Mouse (Mus musculus) hindbrain, embryonic 16.5 days (tissue): ENCODE data around the gene Cct3. TPM values are rescaled to one million over a fixed set of nuclear protein-coding genes. Genes with fewer than 3 reads are reported as not detected.
"Not testable (repeated sequence)": the region's sequence is repeated elsewhere in the genome, so short reads cannot be mapped to it uniquely, and the experiment has no call there.

ENCODE experiments used
- ATAC-seq: fragments of 200-750 bp; cut with Nextera tagmentation; 2 replicates; pipeline ENCODE4 v1.8.0; 2017; ENCODE audit warnings: moderate TSS enrichment, moderate library complexity
- H3K27ac ChIP-seq: fragments of 300-500 bp; sonication (generic); 2 replicates; pipeline ENCODE4 v1.5.1; 2014; ENCODE audit warnings: low read depth, mild to moderate bottlenecking, control low read depth, low read length, moderate library complexity
- H3K27me3 ChIP-seq: fragments of 300-500 bp; sonication (generic); replicated peaks from 2 replicates; pipeline ENCODE4 v1.6.1; 2014; ENCODE audit warnings: low read length; ENCODE audit not compliant: control insufficient read depth, insufficient read depth
- H3K36me3 ChIP-seq: fragments of 300-500 bp; sonication (generic); 2 replicates; pipeline ENCODE4 v1.6.1; 2014; ENCODE audit warnings: mild to moderate bottlenecking, low read length, moderate library complexity, mixed read lengths; ENCODE audit not compliant: control insufficient read depth, insufficient read depth
- H3K4me1 ChIP-seq: fragments of 300-500 bp; sonication (generic); 2 replicates; pipeline ENCODE4 v1.6.1; 2014; ENCODE audit warnings: low read depth, low read length; ENCODE audit not compliant: control insufficient read depth, insufficient read depth
- H3K4me2 ChIP-seq: fragments of 300-500 bp; sonication (generic); 2 replicates; pipeline ENCODE4 v1.6.1; 2014; ENCODE audit warnings: mild to moderate bottlenecking, low read length, control low read depth, moderate library complexity
- H3K4me3 ChIP-seq: fragments of 300-500 bp; sonication (generic); 2 replicates; pipeline ENCODE4 v1.5.1; 2014; ENCODE audit warnings: mild to moderate bottlenecking, low read length, control low read depth, moderate library complexity
- H3K9ac ChIP-seq: fragments of 300-500 bp; sonication (generic); 2 replicates; pipeline ENCODE4 v1.6.1; 2014; ENCODE audit warnings: low read depth, mild to moderate bottlenecking, control low read depth, low read length, moderate library complexity
- H3K9me3 ChIP-seq: fragments of 300-500 bp; sonication (generic); 2 replicates; pipeline ENCODE4 v1.6.1; 2014; ENCODE audit warnings: mild to moderate bottlenecking, low read length, moderate library complexity; ENCODE audit not compliant: control insufficient read depth
- WGBS: fragments of 180-500 bp; shearing (Covaris S2); extraction: QIAGEN DNeasy Blood & Tissue Kit; methylation state at CpG from one replicate; pipeline ENCODE4 v1.1.7; 2014; 5-methylcytosine and 5-hydroxymethylcytosine counted together
- polyA plus RNA-seq: library from polyadenylated mRNA; unstranded; fragments of >200 nt; fragmentation: Nextera tagmentation; extraction: Ambion mirVana; gene quantifications from 2 replicates; pipeline ENCODE4 v1.2.1, GENCODE M21; 2015

Cct3 gene
- polyA plus RNA-seq, 1 experiment from 2014 or later: 444 TPM

DNA sequence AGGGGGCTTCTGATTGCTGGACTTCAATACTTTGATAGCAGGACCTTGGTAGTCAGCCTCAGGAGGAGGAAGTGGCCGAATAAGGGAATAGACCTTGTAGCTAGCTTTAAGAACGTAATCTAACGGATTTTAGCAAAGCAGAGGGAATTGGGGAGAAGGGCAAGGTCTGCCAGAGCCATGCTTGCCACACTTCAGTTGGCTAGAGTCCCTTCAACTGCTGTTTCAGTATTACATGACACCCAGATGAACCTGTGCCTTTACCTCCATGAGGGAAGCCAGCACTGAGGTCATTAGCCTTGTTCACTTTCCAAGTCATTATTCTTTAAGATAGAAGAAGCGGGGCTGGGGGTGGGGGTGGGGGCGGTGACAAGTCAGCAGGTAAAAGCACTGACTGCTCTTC, 27.9 kb upstream of the Cct3 start:
- Histone ChIP-seq H3K4me2 (no peak overlapping the region), H3K36me3 (no peaks in the 10 kb centered on the region), H3K9me3 (no peaks in the 10 kb centered on the region), H3K27ac (no peak overlapping the region), H3K4me3 (no peak overlapping the region), H3K4me1 (no peaks in the 10 kb centered on the region), H3K9ac (no peak overlapping the region), H3K27me3 (no peaks in the 10 kb centered on the region)
- no peak for ATAC-seq
- WGBS: 83% methylated on average over 5 of the region's 5 CpGs

DNA sequence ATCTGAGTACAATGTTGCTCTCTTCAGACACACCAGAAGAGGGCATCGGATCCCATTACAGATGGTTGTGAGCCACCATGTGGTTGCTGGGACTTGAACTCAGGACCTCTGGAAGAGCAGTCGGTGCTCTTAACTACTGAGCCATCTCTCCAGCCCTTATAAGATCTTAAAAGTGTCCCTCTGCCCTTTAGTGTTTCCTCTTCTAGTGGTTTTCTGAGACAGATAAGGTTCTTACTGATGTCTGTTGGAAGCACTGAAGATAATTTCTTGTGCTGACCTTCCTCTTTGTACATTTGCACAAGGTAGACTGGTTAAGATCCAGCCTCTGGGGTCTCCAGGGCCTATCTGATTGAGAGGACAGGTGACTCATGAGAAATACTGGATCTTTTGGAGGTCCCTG, 25.6 kb upstream of the Cct3 start:
- WGBS: 91% methylated on average over 2 of the region's 2 CpGs
- H3K4me3 ChIP-seq, H3K4me2 ChIP-seq, H3K9me3 ChIP-seq, ATAC-seq, H3K27ac ChIP-seq, H3K4me1 ChIP-seq, H3K9ac ChIP-seq, H3K36me3 ChIP-seq, H3K27me3 ChIP-seq: not testable (repeated sequence)

DNA sequence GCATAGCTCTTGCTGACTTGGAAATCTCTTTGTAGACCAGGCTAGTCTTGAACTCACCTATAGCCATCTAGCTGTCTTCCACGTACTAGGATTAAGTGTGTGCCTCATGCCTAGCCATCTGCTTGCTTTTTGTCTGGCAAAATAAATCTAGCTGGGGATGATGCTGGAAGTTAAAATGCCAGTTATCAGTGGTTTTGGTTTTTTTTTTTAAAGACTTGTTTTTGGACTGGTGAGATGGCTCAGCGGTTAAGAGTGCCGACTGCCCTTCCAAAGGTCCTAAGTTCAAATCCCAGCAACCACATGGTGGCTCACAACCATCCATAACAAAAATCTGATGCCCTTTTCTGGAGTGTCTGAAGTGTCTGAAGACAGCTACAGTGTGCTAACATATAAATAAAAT, 25.1 kb upstream of the Cct3 start:
- no peak overlapping the region for H3K4me2 ChIP-seq
- no peak for ATAC-seq
- no peaks in the 10 kb centered on the region for H3K27me3 ChIP-seq
- H3K4me3 ChIP-seq: no peak overlapping the region
- H3K27ac ChIP-seq: no peak overlapping the region
- 93% methylated on average over 3 of the region's 3 CpGs for WGBS
- no peaks in the 10 kb centered on the region for H3K4me1 ChIP-seq
- H3K9me3 ChIP-seq: no peaks in the 10 kb centered on the region
- no peaks in the 10 kb centered on the region for H3K36me3 ChIP-seq
- H3K9ac ChIP-seq: no peak overlapping the region

DNA sequence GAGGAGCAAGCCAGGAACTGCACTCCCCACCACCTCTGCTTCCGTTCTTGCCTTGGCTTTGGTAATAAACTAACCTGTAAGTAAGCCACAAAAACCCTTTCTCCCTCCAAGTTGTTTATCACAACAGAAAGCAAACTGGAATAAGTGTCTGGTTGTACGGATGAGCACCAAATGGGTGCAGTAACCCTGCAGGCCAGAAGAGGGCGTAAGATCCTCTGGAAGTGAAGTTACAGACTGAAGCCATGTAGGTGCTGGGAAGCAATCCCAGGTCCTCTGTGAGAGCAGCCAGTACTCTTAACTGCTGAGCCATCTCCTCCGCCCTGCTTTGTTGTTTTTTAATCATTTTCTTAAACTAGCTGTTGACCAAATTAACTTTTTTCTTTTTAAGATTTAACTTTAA, 22.9 kb upstream of the Cct3 start:
- no peak overlapping the region for H3K9ac ChIP-seq
- no peak overlapping the region for H3K4me2 ChIP-seq
- ATAC-seq: no peak
- 92% methylated on average over 4 of the region's 4 CpGs for WGBS
- H3K9me3 ChIP-seq: no peaks in the 10 kb centered on the region
- no peaks in the 10 kb centered on the region for H3K27me3 ChIP-seq
- no peak overlapping the region for H3K4me3 ChIP-seq
- no peaks in the 10 kb centered on the region for H3K4me1 ChIP-seq
- H3K27ac ChIP-seq: no peak overlapping the region
- H3K36me3 ChIP-seq: no peaks in the 10 kb centered on the region

DNA sequence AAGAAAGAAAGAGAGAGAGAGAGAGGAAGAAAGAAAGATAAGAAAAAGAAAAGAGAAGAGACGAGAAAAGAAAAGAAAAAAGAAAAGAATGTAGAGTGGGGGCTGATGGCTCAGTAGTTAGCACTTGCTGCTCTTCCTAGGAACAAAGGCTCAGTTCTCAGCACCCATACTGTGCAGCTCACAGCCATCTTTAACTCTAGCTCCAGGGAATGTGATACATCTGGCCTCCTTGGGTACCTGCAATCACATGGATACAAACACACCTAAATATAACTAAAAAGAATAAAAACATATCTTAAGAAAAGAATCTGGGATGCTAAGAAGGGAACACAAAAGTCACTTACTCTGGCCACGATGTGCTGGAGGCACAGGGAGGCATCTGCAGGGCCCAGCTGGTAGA, 20.8 kb upstream of the Cct3 start:
- 90% methylated on average over 2 of the region's 2 CpGs for WGBS
- Histone ChIP-seq H3K4me1 (no peaks in the 10 kb centered on the region), H3K27me3 (no peaks in the 10 kb centered on the region), H3K36me3 (no peaks in the 10 kb centered on the region), H3K4me2 (no peak overlapping the region), H3K4me3 (no peak overlapping the region), H3K27ac (no peak overlapping the region), H3K9ac (no peak overlapping the region), H3K9me3 (no peaks in the 10 kb centered on the region)
- no peak for ATAC-seq

DNA sequence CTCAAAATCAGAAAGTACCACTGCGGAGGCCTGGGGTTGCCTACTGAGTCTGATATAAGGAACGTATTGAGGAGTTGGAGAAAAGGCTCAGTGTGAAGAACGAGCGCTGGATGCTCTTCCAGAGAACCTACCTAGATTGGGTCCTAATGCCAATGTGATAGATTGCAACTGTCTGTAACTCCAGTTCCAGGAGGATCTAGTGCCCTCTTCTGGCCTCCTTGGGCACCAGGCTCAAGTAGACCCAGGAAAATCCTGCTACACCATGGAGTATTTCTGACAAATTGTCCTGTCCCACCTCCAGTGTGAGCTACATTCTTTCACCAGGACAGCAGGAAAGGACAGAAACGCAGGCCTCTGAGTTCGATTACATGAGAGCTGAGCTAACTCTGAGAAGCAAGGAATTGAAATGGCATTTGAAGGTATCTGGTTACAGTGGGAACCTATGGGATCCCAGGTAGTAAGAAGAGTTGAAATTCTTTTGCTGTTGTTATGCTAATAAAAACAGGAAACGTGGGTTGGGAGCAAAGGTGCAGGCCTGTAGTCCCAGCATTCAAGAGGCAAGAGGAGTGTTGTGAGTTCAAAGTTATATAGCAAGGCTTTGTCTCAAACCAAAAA, 20.3 kb upstream of the Cct3 start:
- no peak overlapping the region for H3K4me2 ChIP-seq
- H3K9ac ChIP-seq: no peak overlapping the region
- H3K9me3 ChIP-seq: no peaks in the 10 kb centered on the region
- H3K4me3 ChIP-seq: no peak overlapping the region
- H3K4me1 ChIP-seq: no peaks in the 10 kb centered on the region
- ATAC-seq: no peak
- H3K36me3 ChIP-seq: no peaks in the 10 kb centered on the region
- H3K27me3 ChIP-seq: no peaks in the 10 kb centered on the region
- no peak overlapping the region for H3K27ac ChIP-seq
- WGBS: 44% methylated on average over 7 of the region's 7 CpGs

DNA sequence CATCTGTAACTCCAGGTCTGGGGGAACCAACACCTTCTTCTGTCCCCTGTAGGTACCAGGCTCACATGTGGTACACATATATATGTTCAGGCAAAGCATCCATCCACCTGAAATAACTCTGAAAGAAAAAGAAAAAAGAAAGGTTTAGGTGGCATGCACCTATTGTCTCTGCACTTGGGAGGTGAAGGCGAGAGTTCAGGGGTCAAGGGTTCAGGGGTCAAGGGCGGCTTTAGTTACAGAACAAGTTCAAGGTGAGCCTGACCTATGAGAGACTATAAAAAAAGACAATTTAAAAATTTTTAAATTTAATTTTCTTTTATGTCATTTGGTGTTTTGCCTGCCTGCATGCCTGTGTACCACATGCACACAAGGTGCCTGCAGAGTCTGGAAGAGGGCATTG, 16.9 kb upstream of the Cct3 start:
- no peaks in the 10 kb centered on the region for H3K36me3 ChIP-seq
- no peaks in the 10 kb centered on the region for H3K27me3 ChIP-seq
- no peak overlapping the region for H3K4me3 ChIP-seq
- H3K27ac ChIP-seq: no peak overlapping the region
- H3K9me3 ChIP-seq: no peaks in the 10 kb centered on the region
- H3K4me2 ChIP-seq: no peak overlapping the region
- WGBS: 93% methylated on average over 2 of the region's 2 CpGs
- no peaks in the 10 kb centered on the region for H3K4me1 ChIP-seq
- no peak overlapping the region for H3K9ac ChIP-seq
- ATAC-seq: no peak

DNA sequence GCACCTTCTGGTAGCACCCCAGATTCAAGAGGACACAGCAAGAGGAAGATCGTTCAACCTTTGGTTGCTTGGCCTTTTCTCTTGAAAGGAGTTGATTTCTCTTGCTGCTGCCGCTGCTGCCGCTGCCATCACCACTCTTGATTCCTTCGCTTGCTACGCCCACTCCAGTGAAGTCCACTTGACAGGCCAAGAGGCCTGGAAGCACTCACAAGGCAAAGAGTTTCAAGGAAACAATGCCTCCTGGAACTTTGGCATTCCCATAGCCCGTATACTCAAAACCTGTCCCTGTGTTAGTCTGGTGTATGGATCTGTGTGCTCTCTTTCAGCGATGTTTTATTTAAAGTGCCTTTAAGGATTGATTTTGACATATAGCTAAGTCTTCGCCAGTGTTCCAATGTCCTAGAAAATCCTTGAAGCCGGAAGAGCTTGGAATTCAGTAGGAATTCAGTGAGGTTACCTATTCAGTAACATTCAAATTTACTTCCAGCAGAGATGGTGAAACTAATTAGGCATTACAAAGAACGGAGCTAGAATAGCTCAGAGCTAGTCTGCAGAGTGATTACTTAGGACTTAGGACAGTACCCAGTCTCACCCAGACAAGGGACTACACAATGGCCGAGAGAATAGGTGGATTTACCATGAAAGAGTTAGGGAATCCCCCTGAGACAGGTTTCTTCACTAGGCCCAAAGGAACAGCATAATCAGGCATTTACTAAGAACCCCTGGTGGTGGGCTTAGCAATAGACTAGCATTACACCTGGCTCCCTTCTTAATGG, 15.6 kb upstream of the Cct3 start:
- WGBS: 61% methylated on average over 11 of the region's 11 CpGs
- not testable (repeated sequence) for H3K9ac ChIP-seq, ATAC-seq

DNA sequence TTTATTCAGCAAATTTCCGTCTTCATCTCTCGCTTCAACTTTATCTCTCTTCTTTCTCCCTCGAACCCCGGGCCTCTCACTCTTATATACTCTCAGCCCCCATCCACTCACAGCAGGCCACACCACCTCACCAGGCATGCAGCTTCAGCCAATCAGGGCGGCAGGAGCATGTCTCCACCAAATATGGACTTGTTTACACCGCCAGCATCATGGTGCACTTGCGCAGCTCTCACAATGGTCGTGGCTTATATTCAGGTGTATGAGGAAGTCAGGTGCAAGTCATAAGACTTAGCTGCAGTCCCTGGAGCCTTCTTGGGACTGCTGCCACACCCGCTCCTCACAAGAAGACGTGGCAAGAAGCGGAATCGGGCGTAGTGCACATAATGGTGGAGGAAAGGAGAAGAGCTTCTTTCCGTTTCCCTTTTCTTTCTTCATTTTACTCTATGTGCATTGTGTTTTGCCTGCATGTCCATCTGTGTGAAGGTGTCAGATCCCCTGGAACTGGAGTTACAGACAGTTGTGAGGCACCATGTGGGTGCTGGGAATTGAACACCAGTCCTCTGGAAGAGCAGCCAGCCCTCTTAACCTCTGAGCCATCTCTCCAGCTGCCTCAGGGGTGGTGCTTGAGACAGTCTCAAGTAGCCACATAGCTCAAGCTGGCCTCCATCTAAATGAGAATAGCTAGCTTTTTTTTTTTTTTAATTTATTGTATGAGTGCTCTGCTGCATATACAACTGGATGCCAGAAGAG, 11.9 kb upstream of the Cct3 start:
- H3K4me1 ChIP-seq, ATAC-seq, H3K4me3 ChIP-seq, H3K9ac ChIP-seq, H3K36me3 ChIP-seq, H3K27me3 ChIP-seq, H3K4me2 ChIP-seq, H3K9me3 ChIP-seq, H3K27ac ChIP-seq: not testable (repeated sequence)
- WGBS: 97% methylated on average over 14 of the region's 14 CpGs

More for the DNA sequence above, 15.6 kb upstream of the Cct3 start:
- not testable (repeated sequence) for H3K36me3 ChIP-seq, H3K27me3 ChIP-seq, H3K9me3 ChIP-seq, H3K4me1 ChIP-seq, H3K4me2 ChIP-seq, H3K4me3 ChIP-seq, H3K27ac ChIP-seq
